27 mouse cellular contexts compared by ENCODE assay signal in the genomic region with DNA sequence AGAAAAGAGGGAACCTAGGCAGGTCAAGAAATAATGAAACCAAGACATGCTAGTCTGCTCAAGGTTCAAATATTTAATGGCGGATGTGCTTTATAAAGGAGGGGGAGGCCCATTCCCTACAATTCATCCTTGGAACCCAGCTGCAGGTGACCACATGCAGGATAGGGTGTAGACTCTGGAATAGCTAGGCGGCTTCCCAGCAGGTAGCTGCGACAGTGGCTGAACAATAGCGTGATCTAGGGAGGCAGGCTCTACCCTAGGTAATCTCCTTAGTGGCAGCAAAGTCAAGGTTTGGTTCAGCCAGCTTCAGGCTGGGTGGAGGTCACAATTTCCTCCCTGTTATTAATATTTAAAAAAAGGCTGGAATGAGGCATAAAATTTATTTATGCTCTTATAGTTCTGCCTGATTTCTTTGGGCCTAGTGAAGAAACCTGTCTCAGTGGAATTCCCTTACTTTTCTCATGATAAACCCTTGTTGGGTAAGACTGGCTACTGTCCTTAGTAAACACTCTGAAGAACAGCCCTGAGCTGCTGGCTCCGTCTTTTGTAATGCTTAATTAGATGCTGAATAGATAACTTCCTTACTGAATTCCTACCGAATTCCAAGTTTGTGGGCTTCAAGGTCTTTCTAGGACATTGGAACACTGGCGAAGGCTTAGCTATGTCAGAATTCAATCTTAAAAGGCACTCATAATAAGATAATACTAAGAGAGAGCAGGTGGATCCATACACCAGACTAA.
DNase-seq lines count a peak whose midpoint lies in the region; ATAC-seq and TF ChIP-seq lines count a peak whose summit lies in the region.
"Had no signal": no experiment of that assay in that cellular context is flagged by ENCODE, and none has a peak within 500 bp of the region (broad histone marks: within the 10 kb centered on the region; RNA-seq: fewer than 3 reads in every experiment).

No protein-coding gene starts in this region.

- 91% methylated on average over 7 of the region's 7 CpGs for WGBS in intestine, embryonic 16.5 days
- 88% methylated on average over 7 of the region's 7 CpGs for WGBS in lung, postnatal 0 days

- peaks cover 2% of the 10 kb centered on the region; the same call in 1 of the 2 replicates for H3K36me3 ChIP-seq in ES-E14 (ENCODE audit: control insufficient read depth, insufficient read depth, low read length, poor library complexity, severe bottlenecking)
- no peaks in the 10 kb centered on the region for H3K36me3 ChIP-seq in intestine, embryonic 16.5 days (ENCODE audit: control insufficient read depth, insufficient read depth, low read length)
- H3K36me3 ChIP-seq in lung, postnatal 0 days (ENCODE audit: insufficient read depth, low read length), result no peaks in the 10 kb centered on the region
- H3K36me3 ChIP-seq: G1E had no signal

- no peak for TF ChIP-seq EP300 in lung, postnatal 0 days (IDR thresholded peaks at IDR 0.05)

- no peak for TF ChIP-seq CTCF in lung, postnatal 0 days (IDR thresholded peaks at IDR 0.05)

- in situ Hi-C loops in ES-E14 (cut with MboI; ENCODE audit: low sequenced_read_pairs in 2 of 2, unreplicated experiment in 2 of 2), result no loop called here

- H3K27me3 ChIP-seq in intestine, embryonic 16.5 days (replicated peaks; ENCODE audit: control insufficient read depth, insufficient read depth, low read length), result no peaks in the 10 kb centered on the region
- H3K27me3 ChIP-seq in lung, postnatal 0 days (replicated peaks; ENCODE audit: insufficient read depth, low read length), result no peaks in the 10 kb centered on the region
- H3K27me3 ChIP-seq: CH12.LX, Patski had no signal

- H3K9me3 ChIP-seq in ES-E14 (ENCODE audit: control insufficient read depth, insufficient read depth, low read depth, low read length), result no peaks in the 10 kb centered on the region
- H3K9me3 ChIP-seq in intestine, embryonic 16.5 days (ENCODE audit: control insufficient read depth, low read length), result no peaks in the 10 kb centered on the region
- H3K9me3 ChIP-seq in lung, postnatal 0 days (ENCODE audit: low read length), result no peaks in the 10 kb centered on the region
- H3K9me3 ChIP-seq: G1E had no signal

- 0 out of 2 replicates have a peak overlapping the region, but pooled peaks have one; percentile 11 for H3K9ac ChIP-seq in ES-E14 (ENCODE audit: insufficient read depth, low read depth, low read length, poor library complexity, severe bottlenecking)
- no peak overlapping the region for H3K9ac ChIP-seq in intestine, embryonic 16.5 days (ENCODE audit: low read depth, low read length)
- no peak overlapping the region for H3K9ac ChIP-seq in lung, postnatal 0 days (replicated peaks; ENCODE audit: low read depth)

- ATAC-seq in intestine, embryonic 16.5 days, result no peak
- ATAC-seq in lung, postnatal 0 days, result no peak
- ATAC-seq: activated CD4-positive, CD25-positive, alpha-beta regulatory T cell, adult 4 months; CD4-positive, CD25-positive, alpha-beta regulatory T cell, adult 4 months; Patski had no signal

- H3K4me1 ChIP-seq in ES-E14 (ENCODE audit: control insufficient read depth in 2 of 2, insufficient read depth in 2 of 2, low read length in 2 of 2, poor library complexity in 1 of 2), result peaks cover 0 to 5% of the 10 kb centered on the region in 2 experiments; a peak in 1 of 4 replicates
- no peaks in the 10 kb centered on the region for H3K4me1 ChIP-seq in intestine, embryonic 16.5 days (ENCODE audit: control insufficient read depth, insufficient read depth, low read length)
- H3K4me1 ChIP-seq in lung, postnatal 0 days (ENCODE audit: insufficient read depth, low read depth, low read length), result no peaks in the 10 kb centered on the region

- H3K4me2 ChIP-seq in intestine, embryonic 16.5 days (ENCODE audit: low read depth, low read length), result no peak overlapping the region
- H3K4me2 ChIP-seq in lung, postnatal 0 days (replicated peaks; ENCODE audit: low read depth, low read length), result no peak overlapping the region

- H3K27ac ChIP-seq in ES-E14 (ENCODE audit: insufficient read depth, low read depth, low read length, poor library complexity, severe bottlenecking), result peak overlapping the region; percentile 97
- H3K27ac ChIP-seq in intestine, embryonic 16.5 days (ENCODE audit: low read length), result no peak overlapping the region
- no peak overlapping the region for H3K27ac ChIP-seq in lung, postnatal 0 days (ENCODE audit: low read length)

- DNase-seq in ES-CJ7 (ENCODE audit: low read depth, low spot score) (peak; percentile 75), ES-E14 (ENCODE audit: low read depth, low spot score) (peak; percentile 29), R1 (ENCODE audit: low read depth, low spot score) (peak; percentile 96), ZHBTc4 (ENCODE audit: low read depth, low spot score) (peak; percentile 85), adipocyte (ENCODE audit: low spot score) (no peak)
- no peak for DNase-seq in lung, postnatal 0 days (ENCODE audit: low spot score)
- DNase-seq in urinary bladder, adult 18-20 months (ENCODE audit: low spot score in 2 of 2), result no peak
- DNase-seq: adrenal gland, adult 2 months; adrenal gland, adult 8-10 months; adrenal gland, postnatal 10 days; adrenal gland, postnatal 14 days; adrenal gland, postnatal 25 days; adrenal gland, postnatal 36 days; B cell, adult 2 months; cerebellum, adult 11 months; cerebellum, adult 11-12 months; cerebellum, adult 18-20 months; cerebellum, adult 2 months; cerebellum, adult 8-10 months; cerebellum, adult 9-10 months; cerebellum, adult 9-11 months had no signal

- no peak overlapping the region for H3K4me3 ChIP-seq in ES-E14 (ENCODE audit: insufficient read depth in 1 of 2, low read depth in 1 of 2, low read length in 2 of 2, poor library complexity in 1 of 2, severe bottlenecking in 1 of 2)
- H3K4me3 ChIP-seq in intestine, embryonic 16.5 days (ENCODE audit: low read length), result no peak overlapping the region
- H3K4me3 ChIP-seq in lung, postnatal 0 days (ENCODE audit: low read depth, low read length), result no peak overlapping the region

TF ChIP-seq in ES-E14, 5 proteins besides CTCF, POLR2A, EP300 and RAD21:
- no peak for TF ChIP-seq CHD2 (IDR thresholded peaks at IDR 0.05; ENCODE audit: low read depth, low read length)
- TF ChIP-seq ZNF384 (IDR thresholded peaks at IDR 0.05; ENCODE audit: low read depth, low read length), result no peak
- TF ChIP-seq MAFK (IDR thresholded peaks at IDR 0.05; ENCODE audit: insufficient read depth, low read depth, low read length), result no peak
- no peak for TF ChIP-seq ZC3H11A (IDR thresholded peaks at IDR 0.05; ENCODE audit: borderline replicate concordance, low read depth, low read length)
- no peak for TF ChIP-seq HCFC1 (IDR thresholded peaks at IDR 0.05; ENCODE audit: borderline replicate concordance, insufficient read depth, low read length)

Comparison
In these comparisons a context has a peak if more than half of its experiments do, and no peak if none do; other contexts are left out.
1. DNase-seq: peak in ES-CJ7 (single experiment), ES-E14 (single experiment), R1 (single experiment) and ZHBTc4 (single experiment); none in adipocyte (single experiment), lung, postnatal 0 days (single experiment) and urinary bladder, adult 18-20 months (0 of 2).